Mouse (Mus musculus): ENCODE data around the gene Ddx43. TPM values are rescaled to one million over a fixed set of nuclear protein-coding genes. Genes with fewer than 3 reads are reported as not detected.

Gene Ddx43
- total and polyA plus RNA-seq, 2 experiments from 2014 or later, result 0.31 TPM; not detected in 1

- no peak overlapping the region for H3K27ac ChIP-seq (ENCODE audit: low read depth, low read length)
- no peak overlapping the region for H3K4me2 ChIP-seq (ENCODE audit: low read depth, low read length, poor library complexity, severe bottlenecking)
- H3K9ac ChIP-seq (replicated peaks; ENCODE audit: low read length, poor library complexity, severe bottlenecking), result no peak overlapping the region
- ATAC-seq (ENCODE audit: low FRiP score) (no peak), DNase-seq (ENCODE audit: low spot score) (no peak)
- H3K4me1 ChIP-seq (ENCODE audit: insufficient read depth, low read length), result peaks cover 7% of the 10 kb centered on the region; the same call in 1 of the 2 replicates
- no peaks in the 10 kb centered on the region for H3K27me3 ChIP-seq (ENCODE audit: insufficient read depth, low read length)
- H3K36me3 ChIP-seq (ENCODE audit: insufficient read depth, low read length), result no peaks in the 10 kb centered on the region
- 77% methylated on average over 4 of the region's 4 CpGs for WGBS
- TF ChIP-seq CTCF (IDR thresholded peaks at IDR 0.05), result no peak
- no peak overlapping the region for H3K4me3 ChIP-seq (ENCODE audit: low read depth, low read length)
- H3K9me3 ChIP-seq (ENCODE audit: low read length), result no peaks in the 10 kb centered on the region
Observed at GRCm38 (mm10) chr9:78375486-78375885, 20.1 kb upstream of the Ddx43 start.

- H3K4me3 ChIP-seq (ENCODE audit: low read depth, low read length), result peak overlapping the region; percentile 36
- H3K36me3 ChIP-seq (ENCODE audit: insufficient read depth, low read length), result no peaks in the 10 kb centered on the region
- no peaks in the 10 kb centered on the region for H3K9me3 ChIP-seq (ENCODE audit: low read length)
- H3K4me1 ChIP-seq (ENCODE audit: insufficient read depth, low read length), result peaks cover 7% of the 10 kb centered on the region; the same call in 1 of the 2 replicates
- H3K27me3 ChIP-seq (ENCODE audit: insufficient read depth, low read length), result no peaks in the 10 kb centered on the region
- DNase-seq (ENCODE audit: low spot score), result no peak
- peak overlapping the region; percentile 55 for H3K9ac ChIP-seq (replicated peaks; ENCODE audit: low read length, poor library complexity, severe bottlenecking)
- 19% methylated on average over 8 of the region's 8 CpGs for WGBS
- H3K27ac ChIP-seq (ENCODE audit: low read depth, low read length), result peak overlapping the region; percentile 71
- ATAC-seq (ENCODE audit: low FRiP score), result no peak
- TF ChIP-seq CTCF (IDR thresholded peaks at IDR 0.05), result no peak
- peak overlapping the region; percentile 63 for H3K4me2 ChIP-seq (ENCODE audit: low read depth, low read length, poor library complexity, severe bottlenecking)
Observed at GRCm38 (mm10) chr9:78377546-78377945, 18.0 kb upstream of the Ddx43 start.

- peak within 1 kb of the TSS; percentile 71 for H3K27ac ChIP-seq (ENCODE audit: low read depth, low read length)
- H3K36me3 ChIP-seq (ENCODE audit: insufficient read depth, low read length), result no peaks in the 10 kb centered on the region
- no peaks in the 10 kb centered on the region for H3K27me3 ChIP-seq (ENCODE audit: insufficient read depth, low read length)
- ATAC-seq (ENCODE audit: low FRiP score), result peak; percentile 92
- H3K9me3 ChIP-seq (ENCODE audit: low read length), result no peaks in the 10 kb centered on the region
- H3K9ac ChIP-seq (replicated peaks; ENCODE audit: low read length, poor library complexity, severe bottlenecking), result peak within 1 kb of the TSS; percentile 55
- peak within 1 kb of the TSS; percentile 63 for H3K4me2 ChIP-seq (ENCODE audit: low read depth, low read length, poor library complexity, severe bottlenecking)
- DNase-seq (ENCODE audit: low spot score), result peak; percentile 83
- peak within 1 kb of the TSS; percentile 36 for H3K4me3 ChIP-seq (ENCODE audit: low read depth, low read length)
- H3K4me1 ChIP-seq (ENCODE audit: insufficient read depth, low read length), result peaks cover 7% of the 10 kb centered on the region; the same call in 1 of the 2 replicates
- TF ChIP-seq CTCF (IDR thresholded peaks at IDR 0.05), result peak; percentile 20; the same call in 1 of the 2 replicates
- WGBS, result 3% methylated on average over 20 of the region's 23 CpGs
Observed at GRCm38 (mm10) chr9:78378113-78378785, 17.3 kb upstream of the Ddx43 start, which contains the start of gene Ooep. Ooep (minus strand) TSS chr9:78378725.

DNA sequence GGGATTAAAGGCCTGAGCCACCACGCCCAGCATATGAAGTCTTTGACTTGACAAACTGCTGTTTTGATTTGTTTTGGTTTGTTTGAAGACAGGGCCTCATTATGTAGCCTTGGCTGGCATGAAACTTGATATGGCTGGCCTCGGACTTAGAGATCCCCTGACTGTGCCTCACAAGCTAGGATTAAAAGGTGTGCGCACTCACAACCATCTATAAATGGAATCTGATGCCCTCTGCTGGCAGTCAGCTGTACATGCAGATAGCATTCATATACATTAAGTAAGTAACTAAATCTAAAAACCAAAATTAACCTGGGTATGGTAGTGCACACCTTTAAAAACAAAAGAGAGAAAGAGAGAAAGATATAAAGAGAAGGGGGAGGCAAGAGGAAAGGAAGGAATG lies 9.7 kb upstream of the Ddx43 start:
- WGBS, result 53% methylated on average over 3 of the region's 3 CpGs
- peak; percentile 63 for TF ChIP-seq CTCF (IDR thresholded peaks at IDR 0.05)
- no peak for DNase-seq (ENCODE audit: low spot score)

DNA sequence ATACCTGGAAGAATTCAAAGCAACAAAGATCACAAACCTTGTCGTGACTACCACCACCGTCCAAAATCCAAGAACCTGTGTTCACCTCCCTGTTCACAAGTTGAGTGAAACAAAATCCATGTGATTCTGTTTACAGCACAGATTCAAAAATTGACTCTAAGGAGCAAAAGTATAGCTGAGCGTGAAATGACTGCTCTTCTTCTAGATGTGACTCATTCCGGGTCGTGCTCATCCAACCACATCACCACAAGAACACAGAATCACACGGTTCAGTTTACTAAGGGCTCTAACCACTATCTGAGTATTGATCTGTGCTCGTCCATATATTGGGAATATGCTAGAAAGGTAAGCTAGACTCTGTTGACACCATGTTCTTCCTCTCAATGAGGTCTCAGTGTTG lies 8.6 kb upstream of the Ddx43 start:
- ATAC-seq (ENCODE audit: low FRiP score), result no peak
- DNase-seq (ENCODE audit: low spot score), result no peak
- H3K27me3 ChIP-seq (ENCODE audit: insufficient read depth, low read length), result peaks cover 3% of the 10 kb centered on the region; the same call in 1 of the 2 replicates
- WGBS, result 90% methylated on average over 7 of the region's 7 CpGs
- H3K4me2 ChIP-seq (ENCODE audit: low read depth, low read length, poor library complexity, severe bottlenecking), result no peak overlapping the region
- no peak overlapping the region for H3K9ac ChIP-seq (replicated peaks; ENCODE audit: low read length, poor library complexity, severe bottlenecking)
- no peak overlapping the region for H3K4me3 ChIP-seq (ENCODE audit: low read depth, low read length)
- no peaks in the 10 kb centered on the region for H3K4me1 ChIP-seq (ENCODE audit: insufficient read depth, low read length)
- H3K36me3 ChIP-seq (ENCODE audit: insufficient read depth, low read length), result no peaks in the 10 kb centered on the region
- TF ChIP-seq CTCF (IDR thresholded peaks at IDR 0.05), result no peak
- H3K27ac ChIP-seq (ENCODE audit: low read depth, low read length), result no peak overlapping the region
- no peaks in the 10 kb centered on the region for H3K9me3 ChIP-seq (ENCODE audit: low read length)

More for the DNA sequence above, 9.7 kb upstream of the Ddx43 start:
- Histone ChIP-seq H3K4me1 (ENCODE audit: insufficient read depth, low read length) (no peaks in the 10 kb centered on the region), H3K36me3 (ENCODE audit: insufficient read depth, low read length) (no peaks in the 10 kb centered on the region), H3K4me3 (ENCODE audit: low read depth, low read length) (no peak overlapping the region), H3K4me2 (ENCODE audit: low read depth, low read length, poor library complexity, severe bottlenecking) (no peak overlapping the region), H3K27me3 (ENCODE audit: insufficient read depth, low read length) (no peaks in the 10 kb centered on the region), H3K9ac (replicated peaks; ENCODE audit: low read length, poor library complexity, severe bottlenecking) (no peak overlapping the region), H3K9me3 (ENCODE audit: low read length) (no peaks in the 10 kb centered on the region), H3K27ac (ENCODE audit: low read depth, low read length) (no peak overlapping the region)
- no peak for ATAC-seq (ENCODE audit: low FRiP score)

GRCm38 (mm10) chr9:78389981-78390380 lies 5.6 kb upstream of the Ddx43 start:
- 60% methylated on average over 5 of the region's 5 CpGs for WGBS
- TF ChIP-seq CTCF (IDR thresholded peaks at IDR 0.05), result no peak
- no peak overlapping the region for H3K27ac ChIP-seq (ENCODE audit: low read depth, low read length)
- no peak overlapping the region for H3K9ac ChIP-seq (replicated peaks; ENCODE audit: low read length, poor library complexity, severe bottlenecking)
- no peak for DNase-seq (ENCODE audit: low spot score)
- peaks cover 21% of the 10 kb centered on the region for H3K27me3 ChIP-seq (ENCODE audit: insufficient read depth, low read length)
- no peak overlapping the region for H3K4me2 ChIP-seq (ENCODE audit: low read depth, low read length, poor library complexity, severe bottlenecking)
- H3K4me1 ChIP-seq (ENCODE audit: insufficient read depth, low read length), result no peaks in the 10 kb centered on the region
- no peak for ATAC-seq (ENCODE audit: low FRiP score)
- H3K9me3 ChIP-seq (ENCODE audit: low read length), result no peaks in the 10 kb centered on the region
- H3K4me3 ChIP-seq (ENCODE audit: low read depth, low read length), result no peak overlapping the region
- no peaks in the 10 kb centered on the region for H3K36me3 ChIP-seq (ENCODE audit: insufficient read depth, low read length)
